Mouse (Mus musculus) urinary bladder, postnatal 0 days (tissue): Measurements from ENCODE around the gene Gm9046. TPM values are rescaled to one million over a fixed set of nuclear protein-coding genes. Genes with fewer than 3 reads are reported as not detected.

ENCODE experiments used
- polyA plus RNA-seq: library from polyadenylated mRNA; unstranded; fragments of >200 nt; fragmentation: Nextera tagmentation; extraction: Ambion mirVana; gene quantifications from 2 replicates; pipeline ENCODE4 v1.2.1, GENCODE M21; 2015

Gene Gm9046
- not detected in 2 replicates for polyA plus RNA-seq

GRCm38 (mm10) chr10:118343155-118343554 lies at the start of gene Gm9046:
Gene Gm9046, minus strand, starts transcription at chr10:118343255.

GRCm38 (mm10) chr10:118354005-118354404 lies 10.9 kb upstream of the Gm9046 start, which contains the start of gene Gm9049:
Gene Gm9049, minus strand, starts transcription at chr10:118354105.

GRCm38 (mm10) chr10:118348579-118348978 lies 5.5 kb upstream of the Gm9046 start, which contains the start of gene Gm9048:
Gene Gm9048, minus strand, starts transcription at chr10:118348679.

GRCm38 (mm10) chr10:118337731-118338130 lies 5.3 kb downstream of the Gm9046 start, which contains the start of gene Gm9045:
Gene Gm9045, minus strand, starts transcription at chr10:118337831.

DNA sequence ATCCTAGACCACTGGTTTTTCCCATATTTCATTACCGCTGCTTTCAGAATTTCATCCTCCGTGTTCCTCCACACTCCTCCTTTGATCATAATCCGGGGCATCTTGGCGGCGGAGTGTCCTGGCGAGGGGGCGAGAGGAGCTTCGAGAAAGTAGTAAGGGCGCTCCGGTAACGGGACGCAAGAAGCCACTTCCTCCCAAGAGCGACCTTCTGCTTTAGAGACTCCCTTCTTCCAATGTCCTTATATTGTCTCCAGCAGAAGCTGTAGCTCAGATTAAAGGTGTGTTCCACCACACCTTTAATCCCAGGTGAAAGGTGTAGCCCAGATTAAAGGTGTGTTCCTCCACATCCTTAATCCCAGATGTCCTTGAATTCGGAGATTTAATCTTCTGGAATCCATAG lies 10.7 kb downstream of the Gm9046 start, which contains the start of gene Gm9044:
Gene Gm9044, minus strand, starts transcription at position 101 of the 400 bp plus-strand sequence.

GRCm38 (mm10) chr10:118326869-118327268 lies 16.2 kb downstream of the Gm9046 start, which contains the start of gene Gm9040:
Gene Gm9040, minus strand, starts transcription at chr10:118326969.

DNA sequence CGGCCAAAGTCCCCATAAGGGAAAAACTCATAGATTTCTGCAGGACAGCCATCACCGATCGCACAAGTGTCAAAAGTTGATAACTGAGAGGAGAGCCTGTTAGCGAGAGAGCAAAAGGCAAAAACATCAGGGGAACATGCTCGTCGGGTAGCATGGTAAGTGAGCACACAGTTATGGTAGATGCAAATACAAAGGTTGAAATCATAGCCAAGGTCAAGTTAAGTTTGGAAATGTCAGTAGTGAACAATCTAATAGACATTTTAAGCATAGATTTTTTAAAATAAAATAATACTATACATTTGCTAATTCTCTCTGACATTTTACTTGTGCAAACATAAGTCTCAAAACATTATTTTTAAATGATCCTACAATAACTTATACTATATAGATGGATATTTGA lies 48.1 kb downstream of the Gm9046 start, which contains the start of gene Iltifb:
Gene Iltifb, minus strand, starts transcription at position 101 of the 400 bp plus-strand sequence.

Other genes with a start within 250 kb of the Gm9046 start
- 5.5 and 7.5 TPM in 2 replicates for gene Mdm1, start 201.4 kb downstream of the Gm9046 start, polyA plus RNA-seq
- gene Il22, start 138.3 kb downstream of the Gm9046 start, polyA plus RNA-seq, result not detected in 2 replicates
- gene Gm32717, start 102.5 kb downstream of the Gm9046 start, polyA plus RNA-seq, result not detected in 2 replicates
- not detected in 2 replicates for gene Gm32802, start 84.6 kb downstream of the Gm9046 start, polyA plus RNA-seq
- gene Iltifb, start 48.2 kb downstream of the Gm9046 start, polyA plus RNA-seq, result not detected in 2 replicates
- not detected in 2 replicates for gene Gm9040, start 16.3 kb downstream of the Gm9046 start, polyA plus RNA-seq
- gene Gm9044, start 10.8 kb downstream of the Gm9046 start, polyA plus RNA-seq, result not detected in 2 replicates
- 0.06 and 0.11 TPM in 2 replicates for gene Gm9045, start 5.4 kb downstream of the Gm9046 start, polyA plus RNA-seq
- gene Gm9048, start 5.4 kb upstream of the Gm9046 start, polyA plus RNA-seq, result 0.06 TPM in 1 of 2 replicates, not detected in the other
- 0.06 and 0.11 TPM in 2 replicates for gene Gm9049, start 10.8 kb upstream of the Gm9046 start, polyA plus RNA-seq
- not detected in 2 replicates for gene Ifng, start 97.8 kb upstream of the Gm9046 start, polyA plus RNA-seq